Mouse (Mus musculus): ENCODE measurements around the gene Vrk2. TPM values are rescaled to one million over a fixed set of nuclear protein-coding genes. Genes with fewer than 3 reads are reported as not detected.

The Vrk2 gene
- polyA plus RNA-seq, 1 experiment from 2014 or later: 11.1 TPM

DNA sequence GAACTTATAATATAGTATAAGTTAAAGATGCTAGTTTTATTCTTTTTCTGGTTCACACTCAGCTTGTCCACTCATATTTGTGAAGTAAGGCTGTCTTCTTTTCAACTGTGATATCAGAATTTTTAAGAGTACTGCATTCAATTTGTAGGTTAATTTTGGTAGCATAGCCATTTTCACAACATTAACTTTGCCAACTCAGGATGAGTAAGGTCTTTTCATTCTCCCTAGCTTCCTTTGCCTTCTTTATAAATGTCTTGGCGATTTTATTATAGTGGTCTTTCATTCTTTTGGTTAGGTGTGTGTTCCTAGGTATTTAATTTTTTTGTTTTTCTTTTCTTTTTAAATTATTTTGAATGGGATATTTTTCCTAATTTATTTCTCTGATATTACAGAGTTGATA, 143.2 kb downstream of the Vrk2 start:
- Histone ChIP-seq H3K4me3 (no peak overlapping the region), H3K9me3 (no peaks in the 10 kb centered on the region), H3K36me3 (no peaks in the 10 kb centered on the region), H3K4me1 (no peaks in the 10 kb centered on the region), H3K27ac (no peak overlapping the region), H3K4me2 (replicated peaks) (no peak overlapping the region), H3K27me3 (replicated peaks) (no peaks in the 10 kb centered on the region), H3K9ac (no peak overlapping the region)
- 89% methylated on average over 1 of the region's 1 CpGs for WGBS
- ATAC-seq (ENCODE audit: low FRiP score, low read depth): no peak

DNA sequence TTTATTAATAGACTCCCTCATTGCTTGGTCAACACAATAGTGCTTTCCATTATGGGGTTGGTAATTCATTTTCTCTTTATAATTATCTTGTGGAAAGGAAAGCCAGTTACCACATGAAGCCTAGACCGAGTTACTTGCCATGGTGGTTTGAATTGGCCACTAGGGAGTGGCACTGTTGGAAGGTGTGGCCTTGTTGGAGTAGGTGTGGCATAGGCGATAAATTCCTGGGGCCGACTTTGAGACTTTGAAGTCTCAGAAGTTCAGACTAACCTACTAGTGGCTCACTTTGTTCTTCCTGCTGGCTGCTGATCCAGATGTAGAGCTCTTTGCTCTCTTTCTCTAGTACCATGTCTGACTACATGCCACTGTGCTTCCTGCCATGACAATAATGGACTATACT, 144.0 kb downstream of the Vrk2 start:
- 77% methylated on average over 3 of the region's 3 CpGs for WGBS
- Histone ChIP-seq H3K36me3 (no peaks in the 10 kb centered on the region), H3K4me3 (no peak overlapping the region), H3K9ac (no peak overlapping the region), H3K27me3 (replicated peaks) (no peaks in the 10 kb centered on the region), H3K4me1 (no peaks in the 10 kb centered on the region), H3K27ac (no peak overlapping the region), H3K9me3 (no peaks in the 10 kb centered on the region), H3K4me2 (replicated peaks) (no peak overlapping the region)
- ATAC-seq (ENCODE audit: low FRiP score, low read depth): no peak

DNA sequence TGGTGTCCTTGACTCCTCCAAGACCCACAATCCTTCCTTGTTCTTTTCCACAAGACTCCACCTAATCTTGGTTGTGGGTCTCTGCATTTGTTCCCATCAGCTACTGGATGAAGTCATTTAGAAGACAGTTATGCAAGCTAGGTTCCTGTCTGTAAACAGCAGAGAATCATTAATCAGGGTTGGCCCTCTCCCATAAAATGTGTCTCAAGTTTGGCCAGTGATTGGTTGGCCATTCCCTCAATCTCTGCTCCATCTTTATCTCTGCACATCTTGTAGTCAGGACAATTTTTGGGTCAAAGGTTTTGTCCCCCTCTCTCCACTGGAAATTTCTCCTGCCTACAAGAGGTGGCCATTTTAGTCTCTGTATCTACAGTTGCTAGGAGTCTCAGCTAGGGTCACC, 149.4 kb downstream of the Vrk2 start:
- no peak for ATAC-seq (ENCODE audit: low FRiP score, low read depth)
- no peaks in the 10 kb centered on the region for H3K9me3 ChIP-seq
- H3K27ac ChIP-seq: no peak overlapping the region
- no peaks in the 10 kb centered on the region for H3K27me3 ChIP-seq (replicated peaks)
- H3K4me2 ChIP-seq (replicated peaks): no peak overlapping the region
- H3K4me1 ChIP-seq: no peaks in the 10 kb centered on the region
- H3K36me3 ChIP-seq: no peaks in the 10 kb centered on the region
- H3K4me3 ChIP-seq: no peak overlapping the region
- H3K9ac ChIP-seq: no peak overlapping the region

- no peak for ATAC-seq (ENCODE audit: low FRiP score, low read depth)
- WGBS: 65% methylated on average over 1 of the region's 1 CpGs
- Histone ChIP-seq H3K9me3 (no peaks in the 10 kb centered on the region), H3K4me1 (no peaks in the 10 kb centered on the region), H3K27me3 (replicated peaks) (no peaks in the 10 kb centered on the region), H3K36me3 (no peaks in the 10 kb centered on the region), H3K4me3 (no peak overlapping the region), H3K9ac (no peak overlapping the region), H3K27ac (no peak overlapping the region), H3K4me2 (replicated peaks) (no peak overlapping the region)
Measured at GRCm38 (mm10) chr11:26441121-26441520, 152.7 kb downstream of the Vrk2 start.

- Histone ChIP-seq H3K4me3 (no peak overlapping the region), H3K4me1 (no peaks in the 10 kb centered on the region), H3K9ac (no peak overlapping the region), H3K36me3 (no peaks in the 10 kb centered on the region), H3K4me2 (replicated peaks) (no peak overlapping the region), H3K27me3 (replicated peaks) (no peaks in the 10 kb centered on the region), H3K27ac (no peak overlapping the region), H3K9me3 (no peaks in the 10 kb centered on the region)
- WGBS: 81% methylated on average over 13 of the region's 13 CpGs
- no peak for ATAC-seq (ENCODE audit: low FRiP score, low read depth)
Measured at GRCm38 (mm10) chr11:26437818-26438217, 156.0 kb downstream of the Vrk2 start.

DNA sequence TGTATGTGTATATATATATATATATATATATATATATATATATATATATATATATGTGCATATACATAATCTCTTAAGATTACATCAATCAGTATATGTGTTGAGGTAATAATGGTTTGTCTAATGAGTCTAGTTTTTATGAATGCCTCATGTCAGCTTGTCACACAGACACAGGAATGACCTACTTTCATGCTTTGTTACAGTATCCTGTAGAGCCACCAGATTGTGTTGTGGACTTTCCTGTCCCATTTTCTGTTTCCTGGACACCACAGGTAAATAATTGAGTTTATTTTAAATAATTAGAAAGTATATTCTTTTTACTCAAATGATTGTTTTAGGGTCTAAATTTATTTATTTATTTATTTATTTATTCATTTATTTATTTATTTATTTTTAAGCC, 159.6 kb downstream of the Vrk2 start:
- ATAC-seq (ENCODE audit: low FRiP score, low read depth): no peak
- no peak overlapping the region for H3K27ac ChIP-seq
- H3K4me3 ChIP-seq: no peak overlapping the region
- no peak overlapping the region for H3K4me2 ChIP-seq (replicated peaks)
- no peaks in the 10 kb centered on the region for H3K4me1 ChIP-seq
- no peaks in the 10 kb centered on the region for H3K9me3 ChIP-seq
- no peaks in the 10 kb centered on the region for H3K36me3 ChIP-seq
- no peak overlapping the region for H3K9ac ChIP-seq
- no peaks in the 10 kb centered on the region for H3K27me3 ChIP-seq (replicated peaks)

GRCm38 (mm10) chr11:26421472-26421871, 172.3 kb downstream of the Vrk2 start:
- no peak overlapping the region for H3K4me2 ChIP-seq (replicated peaks)
- no peak for ATAC-seq (ENCODE audit: low FRiP score, low read depth)
- H3K36me3 ChIP-seq: no peaks in the 10 kb centered on the region
- H3K27ac ChIP-seq: no peak overlapping the region
- no peak overlapping the region for H3K4me3 ChIP-seq
- no peak overlapping the region for H3K9ac ChIP-seq
- no peaks in the 10 kb centered on the region for H3K27me3 ChIP-seq (replicated peaks)
- WGBS: 75% methylated on average over 2 of the region's 2 CpGs
- no peaks in the 10 kb centered on the region for H3K4me1 ChIP-seq
- H3K9me3 ChIP-seq: no peaks in the 10 kb centered on the region

Other genes starting within 250 kb of the Vrk2 start
- 16.0 and 18.5 TPM in 2 replicates for gene Fancl, start 207.9 kb downstream of the Vrk2 start, polyA plus RNA-seq (2016; fragmentation: Nextera tagmentation; extraction: Ambion mirVana)
- not detected in 2 replicates for gene Gm6899, start 758 bp downstream of the Vrk2 start, polyA plus RNA-seq (2016; fragmentation: Nextera tagmentation; extraction: Ambion mirVana)

Data from neural tube, embryonic 12.5 days (tissue).